Mouse (Mus musculus): ENCODE measurements around the gene Slc1a6.

- TF ChIP-seq ZNF384 (IDR thresholded peaks at IDR 0.05; ENCODE audit: low read depth, low read length) = no peak
- TF ChIP-seq MAFK (IDR thresholded peaks at IDR 0.05; ENCODE audit: insufficient read depth, low read depth, low read length) = no peak
- no peak for TF ChIP-seq ZC3H11A (IDR thresholded peaks at IDR 0.05; ENCODE audit: borderline replicate concordance, low read depth, low read length)
Measured at GRCm38 (mm10) chr10:78775830-78776229, 4.5 kb upstream of the Slc1a6 start.

All from ES-E14 (cell line).